Mouse (Mus musculus) adipocyte (in vitro differentiated cells): ENCODE measurements around the gene Fam213a.

Experiments
- DNase-seq: peaks from one replicate; pipeline ENCODE4 v3.0.0-alpha.2; 2016; ENCODE audit warnings: low spot score

The Fam213a gene

GRCm38 (mm10) chr14:40962365-40963290 is 51.0 kb downstream of the Fam213a start:
- DNase-seq = no peak

- DNase-seq = no peak
These were observed 53.4 kb downstream of the Fam213a start for GRCm38 (mm10) chr14:40960237-40960636.

DNA sequence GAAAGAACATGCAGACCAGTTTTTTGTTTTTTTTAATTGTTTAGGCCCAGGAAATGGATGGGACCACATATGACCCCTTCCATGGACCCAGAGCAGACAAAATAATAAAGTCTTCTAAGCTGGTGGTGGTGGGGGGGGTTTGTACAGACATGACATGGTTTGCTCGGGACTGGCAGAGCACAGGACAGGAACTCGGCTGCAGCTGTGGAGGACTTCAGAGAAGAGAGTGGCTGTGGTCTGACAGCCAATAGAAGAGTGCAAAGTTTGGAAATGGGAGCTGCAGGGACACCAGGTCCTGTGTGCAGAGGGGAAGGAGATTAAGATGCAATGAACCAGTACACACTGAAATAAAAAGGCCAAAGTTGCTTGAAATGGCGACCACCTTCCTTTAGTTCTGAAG is 54.0 kb downstream of the Fam213a start:
- no peak for DNase-seq

DNA sequence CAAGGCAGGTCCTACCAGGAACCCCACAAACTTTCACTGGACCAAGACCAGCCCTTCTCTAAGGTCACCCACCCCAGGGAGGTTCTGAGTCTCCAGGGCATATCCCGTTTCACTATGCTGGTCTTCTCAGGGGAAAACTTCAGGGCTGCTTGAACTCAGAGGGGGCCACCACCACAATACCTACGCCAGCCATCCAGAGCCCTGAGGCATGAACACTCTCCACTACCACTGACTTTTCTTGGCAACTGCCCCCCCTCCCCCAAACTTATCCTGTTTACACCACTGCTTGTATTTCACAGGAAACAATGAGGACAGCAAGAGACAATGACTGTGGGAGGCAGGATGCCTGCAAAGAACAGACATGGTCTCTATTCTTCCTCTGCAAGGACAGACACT is 54.6 kb downstream of the Fam213a start:
- DNase-seq = no peak

DNA sequence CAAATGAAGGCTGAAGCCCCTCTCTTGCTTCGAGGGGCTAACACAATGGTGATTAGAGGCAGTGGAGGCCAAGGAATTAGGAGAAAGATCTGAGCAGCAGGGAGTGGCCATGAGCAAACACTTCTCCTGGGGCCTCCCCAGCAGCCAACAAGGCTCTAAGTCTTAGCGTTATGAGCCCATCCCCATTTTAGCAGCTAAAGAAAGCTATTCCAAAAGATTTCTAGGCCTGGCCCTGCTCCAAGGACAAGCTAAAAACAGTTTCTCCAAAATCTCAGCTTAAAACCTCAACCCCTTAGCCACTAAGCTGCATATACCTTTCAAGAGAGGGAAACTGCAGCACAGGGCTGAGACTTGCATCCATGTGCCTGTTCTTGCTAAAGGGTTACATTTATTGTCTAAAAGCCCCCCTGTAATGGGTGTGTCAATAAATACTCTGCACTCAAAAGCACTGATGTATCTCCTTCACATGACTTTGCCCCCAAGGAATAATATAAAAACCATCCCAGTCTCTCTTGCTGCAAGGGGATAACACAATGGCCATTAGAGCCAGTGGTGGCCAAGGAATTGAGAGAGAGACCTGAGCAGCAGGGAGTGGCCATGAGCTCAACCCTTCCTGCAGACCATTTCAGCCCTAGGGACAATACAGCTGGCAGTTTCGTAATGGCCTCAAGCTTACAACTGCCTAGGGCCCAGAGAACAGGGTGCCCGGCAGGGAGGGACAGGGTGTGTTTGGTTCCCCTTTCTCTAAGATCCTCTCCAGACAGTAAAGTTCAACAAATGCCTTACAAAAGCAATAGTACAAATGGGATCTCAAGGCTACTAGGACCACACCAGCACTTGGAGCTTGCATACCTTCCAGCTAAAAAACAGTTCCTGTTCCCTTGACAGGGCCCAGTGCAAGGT is 55.3 kb downstream of the Fam213a start:
- DNase-seq = peak; percentile 37

GRCm38 (mm10) chr14:40957607-40958006 is 56.0 kb downstream of the Fam213a start:
- no peak for DNase-seq

DNA sequence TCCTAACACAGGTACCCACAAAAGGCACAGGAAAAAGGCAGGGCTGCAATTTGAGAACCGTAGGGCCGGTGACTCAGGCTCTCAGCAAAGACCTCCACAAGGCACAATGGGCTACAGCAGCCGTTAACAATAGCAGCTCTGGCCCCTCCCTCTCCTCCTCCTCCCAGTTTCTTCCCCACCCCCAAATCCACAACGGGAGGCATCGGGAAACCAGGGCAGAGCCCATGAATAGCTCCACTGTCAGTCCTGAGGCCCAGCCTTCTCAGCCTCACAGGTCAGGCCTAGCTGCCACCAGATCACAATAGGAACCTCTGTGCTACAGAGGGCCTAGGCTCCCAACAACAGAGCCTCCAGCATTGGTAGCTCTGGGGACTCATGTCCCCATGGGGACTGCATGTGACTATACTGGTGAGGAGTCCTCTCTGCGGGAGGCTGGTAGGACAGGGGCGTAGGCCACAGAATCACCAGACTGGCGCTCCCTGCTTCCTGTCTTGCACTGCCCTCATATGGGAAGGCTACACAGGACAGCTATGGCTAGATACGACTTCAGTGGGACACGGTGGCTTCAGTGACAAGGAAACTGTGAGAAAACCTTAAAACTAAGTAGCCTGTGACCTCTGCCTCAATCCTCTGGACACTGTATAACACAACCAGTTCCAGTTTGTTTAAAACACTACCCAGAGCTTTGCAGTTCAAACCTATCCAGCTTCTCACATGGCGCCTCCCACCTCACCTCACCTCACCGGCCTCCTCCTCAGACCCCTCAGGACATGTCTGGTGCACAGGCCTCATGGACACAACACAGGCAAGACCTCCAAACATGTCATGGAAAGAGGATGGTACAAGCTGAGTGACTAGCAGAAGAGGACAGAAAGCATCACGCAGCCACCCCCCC is 57.1 kb downstream of the Fam213a start:
- DNase-seq = peak; percentile 43

GRCm38 (mm10) chr14:40955596-40956251 is 57.9 kb downstream of the Fam213a start:
- no peak for DNase-seq

GRCm38 (mm10) chr14:40955146-40955545 is 58.4 kb downstream of the Fam213a start:
- DNase-seq = no peak

DNA sequence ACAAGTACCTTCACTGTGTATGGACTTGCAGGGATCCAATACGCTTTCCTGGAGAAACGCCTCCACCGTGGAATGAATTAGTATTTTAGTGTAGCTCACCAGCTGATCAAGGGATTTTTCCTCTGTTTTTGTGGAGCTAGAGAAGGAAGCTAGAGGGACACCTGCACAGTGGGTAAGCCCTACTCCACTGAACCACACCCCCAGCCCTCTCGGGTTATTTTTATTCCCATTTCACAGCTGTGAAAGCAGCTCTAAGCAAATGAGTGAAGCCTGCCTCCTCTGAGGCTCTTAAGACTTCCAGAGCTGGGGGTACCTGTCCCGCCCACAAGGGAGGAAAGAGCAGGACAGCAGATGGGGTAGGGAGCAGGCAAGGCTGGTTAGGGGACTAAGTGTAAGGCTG is 60.2 kb downstream of the Fam213a start:
- no peak for DNase-seq

- no peak for DNase-seq
These were observed 60.9 kb downstream of the Fam213a start for GRCm38 (mm10) chr14:40952715-40953114.

DNA sequence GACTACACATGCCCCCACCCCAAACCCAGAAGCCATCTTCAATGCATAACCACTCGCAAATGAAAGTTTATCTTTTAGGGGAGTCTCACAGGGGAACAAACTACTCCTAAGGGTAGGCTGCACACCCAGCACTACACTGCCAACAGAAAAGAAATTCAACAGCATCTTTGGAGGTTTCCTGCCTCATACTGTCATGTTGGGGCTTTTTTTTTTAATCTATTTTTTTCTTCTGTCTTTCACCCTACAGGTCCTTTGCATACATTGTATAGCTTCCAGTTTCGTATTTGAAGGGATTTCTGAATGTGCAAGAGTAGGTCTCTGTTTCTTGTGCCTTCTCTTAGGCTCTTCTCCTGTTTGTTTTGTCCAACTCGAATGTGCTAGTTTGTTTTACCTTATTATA is 61.3 kb downstream of the Fam213a start:
- DNase-seq = no peak

DNA sequence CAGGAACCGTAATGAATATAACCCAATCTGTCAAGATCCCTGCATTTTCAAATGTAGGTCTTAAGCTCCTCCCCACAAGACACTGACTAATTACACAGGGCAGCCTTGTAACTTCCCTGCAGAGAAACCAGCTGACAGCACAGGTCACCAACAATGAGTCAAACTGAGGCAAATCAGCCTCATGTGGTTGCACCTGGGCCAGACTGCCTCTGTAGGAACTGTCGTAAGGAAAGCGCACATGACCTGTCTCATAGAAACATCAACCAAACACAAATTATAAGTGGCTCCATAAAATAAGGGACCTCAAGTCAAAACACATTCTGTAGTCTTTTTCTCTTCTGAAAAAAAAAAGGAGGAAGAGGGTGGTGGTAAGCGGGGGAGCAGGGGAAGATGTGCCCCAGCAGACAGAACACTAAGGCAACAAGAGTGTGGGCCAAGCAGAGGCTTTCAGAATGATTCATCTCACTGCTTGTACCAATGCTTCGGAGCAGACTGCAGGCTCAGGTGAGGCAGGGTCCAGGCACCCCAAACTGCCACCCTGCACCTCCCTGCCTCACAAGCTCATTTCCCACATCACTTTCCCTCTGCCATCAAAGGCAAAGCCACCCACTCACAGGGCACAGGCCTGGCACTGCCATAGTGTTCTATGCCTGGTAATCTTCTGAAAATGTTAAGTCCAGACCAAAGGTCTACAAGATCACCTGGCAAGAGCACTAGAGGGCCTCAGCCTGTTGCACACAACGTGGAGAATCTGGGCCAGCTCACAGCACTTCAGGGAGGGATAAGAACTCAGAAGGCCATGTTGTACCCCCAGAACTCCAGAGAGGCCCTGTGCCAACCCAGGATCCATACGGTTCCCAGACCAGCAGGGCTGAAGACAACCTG is 63.6 kb downstream of the Fam213a start:
- no peak for DNase-seq

DNA sequence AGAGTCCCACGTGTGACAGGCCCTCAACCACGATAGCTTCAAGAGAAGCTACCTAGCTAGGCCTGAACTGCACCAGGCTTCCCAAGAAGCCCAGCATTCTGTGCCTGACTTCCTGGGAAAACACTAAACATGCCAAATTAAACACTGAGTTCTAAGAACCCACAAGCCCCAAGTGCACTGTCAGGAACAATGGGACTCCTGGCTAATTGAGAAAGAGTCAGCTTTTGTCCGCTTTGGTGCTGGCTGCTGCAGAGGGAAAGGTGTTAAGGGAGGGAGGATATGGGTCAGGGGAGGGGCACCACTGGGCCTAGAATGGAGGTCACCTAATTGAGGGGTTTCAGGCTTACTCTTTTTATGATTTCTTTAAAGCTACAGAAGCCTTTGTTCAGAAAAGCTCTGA is 64.5 kb downstream of the Fam213a start:
- no peak for DNase-seq

- DNase-seq = no peak
These were observed 65.1 kb downstream of the Fam213a start for GRCm38 (mm10) chr14:40948522-40948921.

- DNase-seq = no peak
These were observed 65.9 kb downstream of the Fam213a start for GRCm38 (mm10) chr14:40947431-40948394.

DNA sequence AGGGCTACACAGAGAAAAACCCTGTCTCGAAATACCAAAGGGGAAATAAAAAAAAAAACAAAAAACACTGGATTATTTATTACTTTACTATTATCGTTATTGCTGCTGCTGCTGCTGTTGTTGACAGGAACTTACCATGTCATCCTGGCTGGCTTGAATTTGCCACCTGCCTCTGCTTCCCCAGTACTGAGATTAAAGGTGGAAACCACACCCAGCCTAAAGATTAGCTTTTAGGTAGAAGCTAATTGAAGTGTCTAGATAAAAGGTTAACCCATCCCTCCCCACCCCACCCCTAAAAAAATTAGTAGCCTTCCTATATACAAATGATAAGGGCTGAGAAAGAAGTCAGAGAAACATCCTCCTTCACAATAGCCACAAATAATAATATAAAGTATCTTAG is 69.8 kb downstream of the Fam213a start:
- no peak for DNase-seq
